Mouse (Mus musculus): Measurements from ENCODE around the gene Pcdh9.

DNA sequence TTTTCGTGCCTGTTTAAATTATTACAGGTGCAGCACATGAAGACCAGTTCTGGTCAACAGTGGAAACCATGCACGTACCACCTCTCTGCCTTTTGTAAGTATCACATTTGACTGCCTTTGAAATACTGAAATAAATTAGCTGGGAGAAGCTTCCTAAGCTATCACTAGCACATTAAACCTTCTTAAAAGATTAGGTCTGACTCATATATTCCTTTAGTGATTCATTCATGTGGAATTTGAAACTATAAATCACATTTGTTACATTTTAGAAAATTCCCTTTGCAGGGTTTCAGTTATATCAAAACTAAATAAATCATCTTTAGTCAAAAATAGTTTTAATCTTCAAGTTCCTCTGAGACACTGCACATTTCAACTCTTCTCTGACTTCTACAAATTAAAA, 722.1 kb downstream of the Pcdh9 start:
- TF ChIP-seq CTCF (IDR thresholded peaks at IDR 0.05) (no peak), POLR2A (IDR thresholded peaks at IDR 0.05; ENCODE audit: insufficient read depth, low read depth, low read length) (no peak)

Data from heart, adult 2 months (tissue).